Mouse (Mus musculus) MEL (cell line): Measurements from ENCODE around the gene Ascl1. TPM values are rescaled to one million over a fixed set of nuclear protein-coding genes. Genes with fewer than 3 reads are reported as not detected.

ENCODE experiments used
- DNase-seq: peaks from one replicate; pipeline ENCODE4 v3.0.0; 2011; ENCODE audit warnings: low read depth, low spot score
- H3K27ac ChIP-seq: 2 replicates; pipeline ENCODE4 v1.5.1; 2012; ENCODE audit warnings: low read depth, mild to moderate bottlenecking, control low read depth, low read length, moderate library complexity; ENCODE audit not compliant: control insufficient read depth
- H3K27me3 ChIP-seq, 2 experiments: fragments of 150-350 bp in 1 of 2; sonication (generic) in 1 of 2; 2 replicates each; pipeline ENCODE4 v1.6.1; 2012; ENCODE audit warnings: low read length in 2 of 2, mild to moderate bottlenecking in 2 of 2, improper control_type of control experiment in 1 of 2, moderate library complexity in 1 of 2; ENCODE audit not compliant: insufficient read depth in 2 of 2, control insufficient read depth in 1 of 2
- H3K36me3 ChIP-seq, 2 experiments: 2 replicates each; pipeline ENCODE4 v1.6.1; 2012 to 2014; ENCODE audit warnings: low read length in 2 of 2, improper control_type of control experiment in 1 of 2, inconsistent platforms in 1 of 2, mild to moderate bottlenecking in 1 of 2; ENCODE audit not compliant: insufficient read depth in 2 of 2, control insufficient read depth in 1 of 2
- H3K4me1 ChIP-seq, 2 experiments: fragments of 150-350 bp in 1 of 2; sonication (generic) in 1 of 2; 2 replicates each; pipeline ENCODE4 v1.6.1; 2012; ENCODE audit warnings: low read length in 2 of 2, improper control_type of control experiment in 1 of 2, mild to moderate bottlenecking in 1 of 2; ENCODE audit not compliant: insufficient read depth in 2 of 2, control insufficient read depth in 1 of 2
- H3K4me3 ChIP-seq, 2 experiments: fragments of 150-350 bp in 1 of 2; sonication (generic) in 1 of 2; 2 replicates each; pipeline ENCODE4 v1.5.1; 2012; ENCODE audit warnings: low read depth in 2 of 2, low read length in 2 of 2, mild to moderate bottlenecking in 2 of 2, moderate library complexity in 2 of 2, control low read depth in 1 of 2, improper control_type of control experiment in 1 of 2; ENCODE audit not compliant: control insufficient read depth in 1 of 2, insufficient read depth in 1 of 2
- H3K79me2 ChIP-seq: 2 replicates; pipeline ENCODE4 v1.6.1; 2012; ENCODE audit warnings: mild to moderate bottlenecking, low read length, moderate library complexity; ENCODE audit not compliant: control insufficient read depth, poor library complexity, insufficient read depth
- H3K9ac ChIP-seq: 2 replicates; pipeline ENCODE4 v1.6.1; 2012; ENCODE audit warnings: low read depth, mild to moderate bottlenecking, control low read depth, low read length, moderate library complexity; ENCODE audit not compliant: control insufficient read depth, poor library complexity, severe bottlenecking
- H3K9me3 ChIP-seq: fragments of 150-350 bp; sonication (generic); replicated peaks from 2 replicates; pipeline ENCODE4 v1.6.1; 2012; ENCODE audit warnings: mild to moderate bottlenecking, low read length, improper control_type of control experiment, moderate library complexity; ENCODE audit not compliant: insufficient read depth
- BHLHE40 ChIP-seq: IDR thresholded peaks from 2 replicates; pipeline ENCODE4 v1.6.1; 2012; ENCODE audit warnings: low read depth, mild to moderate bottlenecking, inconsistent platforms, low read length, improper control_type of control experiment, borderline replicate concordance
- CHD1 ChIP-seq: IDR thresholded peaks from 2 replicates; pipeline ENCODE4 v1.6.1; 2012; ENCODE audit warnings: low read depth, mild to moderate bottlenecking, inconsistent platforms, low read length, improper control_type of control experiment
- CTCF ChIP-seq, 3 experiments: IDR thresholded peaks in 2 of 3; conservative IDR thresholded peaks in 1 of 3; 2 replicates each; pipeline ENCODE4 v1.5.1; 2011 to 2012; ENCODE audit warnings: low read length in 3 of 3, low read depth in 2 of 3, mild to moderate bottlenecking in 2 of 3, improper control_type of control experiment in 1 of 3, inconsistent platforms in 1 of 3, mixed read lengths in 1 of 3, moderate library complexity in 1 of 3; ENCODE audit not compliant: control insufficient read depth in 1 of 3, insufficient read depth in 1 of 3, poor library complexity in 1 of 3, severe bottlenecking in 1 of 3
- ETS1 ChIP-seq: IDR thresholded peaks from 2 replicates; pipeline ENCODE4 v1.6.1; 2012; ENCODE audit warnings: low read depth, mild to moderate bottlenecking, inconsistent platforms, low read length, improper control_type of control experiment, moderate library complexity
- GABPA ChIP-seq: IDR thresholded peaks from 2 replicates; pipeline ENCODE4 v1.6.1; 2012; ENCODE audit warnings: low read depth, mild to moderate bottlenecking, inconsistent platforms, low read length, improper control_type of control experiment, moderate library complexity
- GATA1 ChIP-seq: IDR thresholded peaks from 2 replicates; pipeline ENCODE4 v1.6.1; 2011; ENCODE audit warnings: low read depth, low read length, improper control_type of control experiment
- HCFC1 ChIP-seq: IDR thresholded peaks from 2 replicates; pipeline ENCODE4 v1.6.1; 2012; ENCODE audit warnings: low read depth, mild to moderate bottlenecking, inconsistent platforms, low read length, improper control_type of control experiment, moderate library complexity
- JUND ChIP-seq: IDR thresholded peaks from 2 replicates; pipeline ENCODE4 v1.6.1; 2011; ENCODE audit warnings: low read depth, mild to moderate bottlenecking, improper control_type of control experiment, low read length
- MAFK ChIP-seq: IDR thresholded peaks from 2 replicates; pipeline ENCODE4 v1.6.1; 2011; ENCODE audit warnings: low read depth, mild to moderate bottlenecking, low read length, improper control_type of control experiment, borderline replicate concordance
- MAX ChIP-seq: IDR thresholded peaks from 2 replicates; pipeline ENCODE4 v1.6.1; 2011; ENCODE audit warnings: low read length, improper control_type of control experiment
- MEF2A ChIP-seq: IDR thresholded peaks from 2 replicates; pipeline ENCODE4 v1.6.1; 2014; ENCODE audit warnings: low read depth, mild to moderate bottlenecking, inconsistent platforms, low read length, improper control_type of control experiment; ENCODE audit not compliant: poor library complexity, insufficient replicate concordance, severe bottlenecking; ENCODE audit errors: extremely low read depth
- MXI1 ChIP-seq: IDR thresholded peaks from 2 replicates; pipeline ENCODE4 v1.6.1; 2011; ENCODE audit warnings: mild to moderate bottlenecking, low read depth, low read length, improper control_type of control experiment
- MYB ChIP-seq: IDR thresholded peaks from 2 replicates; pipeline ENCODE4 v1.6.1; 2011; ENCODE audit warnings: mild to moderate bottlenecking, low read depth, low read length, improper control_type of control experiment
- NELFE ChIP-seq: IDR thresholded peaks from 2 replicates; pipeline ENCODE4 v1.6.1; 2011; ENCODE audit warnings: low read depth, low read length, improper control_type of control experiment
- POLR2A ChIP-seq, 2 experiments: IDR thresholded peaks; 2 replicates each; pipeline ENCODE4 v1.6.1; 2011 to 2012; ENCODE audit warnings: low read length in 2 of 2, mild to moderate bottlenecking in 2 of 2, control low read depth in 1 of 2, improper control_type of control experiment in 1 of 2, low read depth in 1 of 2, moderate library complexity in 1 of 2; ENCODE audit not compliant: control insufficient read depth in 1 of 2, insufficient read depth in 1 of 2, poor library complexity in 1 of 2
- POLR2AphosphoS2 ChIP-seq: IDR thresholded peaks from 2 replicates; pipeline ENCODE4 v1.6.1; 2011; ENCODE audit warnings: low read length, improper control_type of control experiment
- RCOR1 ChIP-seq: IDR thresholded peaks from 2 replicates; pipeline ENCODE4 v1.6.1; 2012; ENCODE audit warnings: low read depth, mild to moderate bottlenecking, inconsistent platforms, low read length, improper control_type of control experiment
- SIN3A ChIP-seq: IDR thresholded peaks from 2 replicates; pipeline ENCODE4 v1.6.1; 2012; ENCODE audit warnings: low read length, improper control_type of control experiment, inconsistent platforms
- SMC3 ChIP-seq: IDR thresholded peaks from 2 replicates; pipeline ENCODE4 v1.6.1; 2011; ENCODE audit warnings: low read depth, low read length, improper control_type of control experiment
- TAL1 ChIP-seq: IDR thresholded peaks from 2 replicates; pipeline ENCODE4 v1.6.1; 2012; ENCODE audit warnings: mild to moderate bottlenecking, inconsistent platforms, low read length, moderate library complexity, mixed read lengths
- TBP ChIP-seq: IDR thresholded peaks from 2 replicates; pipeline ENCODE4 v1.8.0; 2011; ENCODE audit warnings: low read depth, low read length, improper control_type of control experiment
- UBTF ChIP-seq: IDR thresholded peaks from 2 replicates; pipeline ENCODE4 v1.6.1; 2012; ENCODE audit warnings: low read depth, mild to moderate bottlenecking, inconsistent platforms, low read length, improper control_type of control experiment, moderate library complexity, borderline replicate concordance; ENCODE audit not compliant: insufficient read depth
- USF1 ChIP-seq: IDR thresholded peaks from 2 replicates; pipeline ENCODE4 v1.6.1; 2014; ENCODE audit warnings: low read depth, mild to moderate bottlenecking, inconsistent platforms, low read length, improper control_type of control experiment, moderate library complexity
- ZC3H11A ChIP-seq: IDR thresholded peaks from 2 replicates; pipeline ENCODE4 v1.6.1; 2012; ENCODE audit warnings: low read depth, mild to moderate bottlenecking, inconsistent platforms, low read length, improper control_type of control experiment
- ZKSCAN1 ChIP-seq: IDR thresholded peaks from 2 replicates; pipeline ENCODE4 v1.6.1; 2012; ENCODE audit warnings: low read depth, mild to moderate bottlenecking, inconsistent platforms, low read length, improper control_type of control experiment, moderate library complexity
- polyA plus RNA-seq, 2 experiments: library from polyadenylated mRNA; stranded (reverse) in 1 of 2; unstranded in 1 of 2; fragments of >175 nt in 1 of 2; fragments of >200 nt in 1 of 2; gene quantifications; 2 replicates each; pipeline versions ENCODE4 v1.2.1 to v1.2.4; 2012; ENCODE audit warnings: low replicate concordance in 2 of 2, low read depth in 1 of 2; ENCODE audit not compliant: insufficient read length in 2 of 2, insufficient read depth in 1 of 2, missing spikeins in 1 of 2
- total RNA-seq: library from RNA; depleted of rRNA; stranded (reverse); fragments of 300-350 nt; gene quantifications from 2 replicates; pipeline ENCODE4 v1.2.3, GENCODE M21; 2012

Ascl1 gene
- total and polyA plus RNA-seq, 3 experiments, result not detected

DNA sequence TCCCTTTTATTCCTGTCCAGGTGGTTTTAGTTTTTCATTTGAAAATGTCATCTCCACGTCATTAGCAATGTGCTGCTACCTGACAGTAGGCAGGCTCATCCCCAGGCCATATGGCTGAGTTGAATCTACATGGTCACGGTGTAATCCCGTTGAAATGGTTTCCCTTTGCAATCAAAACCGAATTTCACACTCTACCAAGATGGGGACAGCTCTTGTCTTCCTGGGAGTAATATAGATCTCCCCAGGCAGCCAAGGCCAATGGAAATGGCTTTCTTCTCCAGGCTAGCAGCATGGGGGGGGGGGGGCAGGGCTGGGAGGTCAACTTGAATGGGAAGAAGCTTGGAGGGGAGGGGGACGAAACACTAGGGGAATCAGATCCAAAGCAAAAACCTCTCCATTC lies 15.6 kb downstream of the Ascl1 start:
- no peak for TF ChIP-seq MYB
- TF ChIP-seq ZC3H11A, result no peak
- TF ChIP-seq MEF2A, result no peak
- no peak for TF ChIP-seq MAFK
- TF ChIP-seq ETS1, result no peak
- TF ChIP-seq UBTF, result no peak
- no peak for TF ChIP-seq MAX
- TF ChIP-seq TBP, result no peak
- no peak for TF ChIP-seq HCFC1
- no peak for TF ChIP-seq GATA1
- no peak for TF ChIP-seq CHD1
- no peak for TF ChIP-seq POLR2A (IDR thresholded peaks at IDR 0.05; ENCODE audit: control insufficient read depth in 1 of 2, insufficient read depth in 1 of 2, low read depth in 1 of 2, low read length in 2 of 2, poor library complexity in 1 of 2)
- Histone ChIP-seq H3K27ac (no peak overlapping the region), H3K4me1 (no peaks in the 10 kb centered on the region), H3K79me2 (no peaks in the 10 kb centered on the region), H3K4me3 (no peak overlapping the region), H3K36me3 (no peaks in the 10 kb centered on the region), H3K9me3 (no peaks in the 10 kb centered on the region), H3K27me3 (no peaks in the 10 kb centered on the region), H3K9ac (no peak overlapping the region)
- DNase-seq, result no peak

DNA sequence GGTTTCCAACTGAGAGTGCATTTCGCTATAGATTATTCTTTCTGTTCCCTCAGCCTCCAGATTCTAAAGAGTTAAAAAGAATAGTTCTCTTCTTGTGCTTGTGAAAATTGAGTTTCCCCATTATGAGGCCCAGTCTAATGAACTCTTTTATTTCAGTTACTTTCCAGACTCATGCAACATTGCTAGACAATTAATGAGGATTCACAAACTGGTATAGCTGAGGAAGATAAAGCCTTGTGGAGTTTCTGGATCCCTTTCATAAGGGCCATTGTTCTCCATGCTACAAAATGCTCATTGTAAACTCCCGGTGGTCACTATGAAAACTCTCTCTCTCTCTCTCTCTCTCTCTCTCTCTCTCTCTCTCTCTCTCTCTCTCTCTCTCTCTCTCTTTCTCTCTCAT lies 18.5 kb downstream of the Ascl1 start:
- Histone ChIP-seq H3K9me3 (no peaks in the 10 kb centered on the region), H3K4me1 (no peaks in the 10 kb centered on the region), H3K79me2 (no peaks in the 10 kb centered on the region), H3K4me3 (no peak overlapping the region), H3K36me3 (no peaks in the 10 kb centered on the region), H3K9ac (no peak overlapping the region), H3K27ac (no peak overlapping the region), H3K27me3 (no peaks in the 10 kb centered on the region)
- TF ChIP-seq RCOR1 (no peak), BHLHE40 (no peak), POLR2AphosphoS2 (no peak), MAX (no peak), SIN3A (no peak), JUND (no peak), UBTF (no peak), GABPA (no peak), TAL1 (no peak), SMC3 (no peak), USF1 (no peak), GATA1 (no peak), POLR2A (IDR thresholded peaks at IDR 0.05; ENCODE audit: control insufficient read depth in 1 of 2, insufficient read depth in 1 of 2, low read depth in 1 of 2, low read length in 2 of 2, poor library complexity in 1 of 2) (no peak), NELFE (no peak), ZKSCAN1 (no peak), MXI1 (no peak), CTCF (IDR thresholded peaks at IDR 0.05 in 2 of 3, conservative IDR thresholded peaks at IDR 0.05 in 1 of 3; ENCODE audit: control insufficient read depth in 1 of 3, insufficient read depth in 1 of 3, low read depth in 2 of 3, low read length in 3 of 3, poor library complexity in 1 of 3, severe bottlenecking in 1 of 3) (no peak), HCFC1 (no peak)
- no peak for DNase-seq
